Comparison of ENCODE assay signal across 8 mouse cellular contexts in genomic region chr2:57237026-57237425, GRCm38 (mm10). TPM values are rescaled to one million over a fixed set of nuclear protein-coding genes. Genes with fewer than 3 reads are reported as not detected.
DNase-seq lines count a peak whose midpoint lies in the region; ATAC-seq and TF ChIP-seq lines count a peak whose summit lies in the region.

No protein-coding gene starts in this region.

- H3K9ac ChIP-seq in heart, embryonic 14.5 days (ENCODE audit: low read length), result peak overlapping the region; percentile 88
- H3K9ac ChIP-seq in liver, embryonic 15.5 days, result no peak overlapping the region

- no peaks in the 10 kb centered on the region for H3K36me3 ChIP-seq in E14TG2a.4 (ENCODE audit: insufficient read depth, low read length)
- no peaks in the 10 kb centered on the region for H3K36me3 ChIP-seq in heart, embryonic 14.5 days (ENCODE audit: control insufficient read depth, insufficient read depth, low read length)
- H3K36me3 ChIP-seq in liver, embryonic 15.5 days (replicated peaks), result no peaks in the 10 kb centered on the region

- no peaks in the 10 kb centered on the region for H3K27me3 ChIP-seq in E14TG2a.4 (ENCODE audit: insufficient read depth, low read length)
- no peaks in the 10 kb centered on the region for H3K27me3 ChIP-seq in heart, embryonic 14.5 days (ENCODE audit: control insufficient read depth, insufficient read depth, low read length)
- no peaks in the 10 kb centered on the region for H3K27me3 ChIP-seq in liver, embryonic 15.5 days

- peak overlapping the region; percentile 81 for H3K4me2 ChIP-seq in heart, embryonic 14.5 days (ENCODE audit: low read length)
- H3K4me2 ChIP-seq in liver, embryonic 15.5 days, result peak overlapping the region; percentile 91

- H3K27ac ChIP-seq in heart, embryonic 14.5 days (replicated peaks in 1 of 2; ENCODE audit: control insufficient read depth in 1 of 2, insufficient read depth in 1 of 2, low read depth in 2 of 2, low read length in 2 of 2), result no peak overlapping the region
- H3K27ac ChIP-seq in liver, embryonic 15.5 days (replicated peaks), result no peak overlapping the region

- TF ChIP-seq CTCF in E14TG2a.4 (conservative IDR thresholded peaks at IDR 0.05; ENCODE audit: low read length), result no peak

- DNase-seq in heart, adult 11 months, result peak; percentile 77
- no peak for DNase-seq in heart, postnatal 25 days (ENCODE audit: low spot score)
- DNase-seq in frontal cortex, postnatal 36 days (ENCODE audit: low spot score in 2 of 2), result no peak
- DNase-seq in left cerebral cortex, adult 9 months (ENCODE audit: low spot score in 2 of 2), result no peak
- DNase-seq in embryo, embryonic 11 days, result no peak

- intact Hi-C loops in heart, postnatal 25 days (cut with DNase I), result loop anchor here (2.0 kb wide), 1 partner anchor 54 kb away; no protein-coding TSS in a partner anchor

- no peaks in the 10 kb centered on the region for H3K9me3 ChIP-seq in E14TG2a.4 (ENCODE audit: low read length)
- no peaks in the 10 kb centered on the region for H3K9me3 ChIP-seq in heart, embryonic 14.5 days (ENCODE audit: control insufficient read depth, low read length)
- H3K9me3 ChIP-seq in liver, embryonic 15.5 days (replicated peaks), result no peaks in the 10 kb centered on the region

- peak overlapping the region; percentile 87 for H3K4me3 ChIP-seq in E14TG2a.4 (replicated peaks; ENCODE audit: low read length)
- H3K4me3 ChIP-seq in heart, embryonic 14.5 days (ENCODE audit: control insufficient read depth in 1 of 2, insufficient read depth in 1 of 2, low read depth in 1 of 2, low read length in 2 of 2), result peak overlapping the region in 1 of 2 experiments; percentile 75; a peak in 1 of 4 replicates
- peak overlapping the region; percentile 71; the same call in 1 of the 2 replicates for H3K4me3 ChIP-seq in liver, embryonic 15.5 days (replicated peaks)

- WGBS in heart, embryonic 14.5 days, result 46% methylated on average over 6 of the region's 6 CpGs
- WGBS in liver, embryonic 15.5 days (ENCODE audit: insufficient replicate concordance), result 56% methylated on average over 6 of the region's 6 CpGs

- peaks cover 78% of the 10 kb centered on the region for H3K4me1 ChIP-seq in E14TG2a.4 (replicated peaks; ENCODE audit: low read depth, low read length)
- peaks cover 0 to 5% of the 10 kb centered on the region in 2 experiments; a peak in 1 of 4 replicates for H3K4me1 ChIP-seq in heart, embryonic 14.5 days (ENCODE audit: control insufficient read depth in 2 of 2, insufficient read depth in 2 of 2, low read length in 2 of 2)
- peaks cover 21% of the 10 kb centered on the region for H3K4me1 ChIP-seq in liver, embryonic 15.5 days (replicated peaks)

- ATAC-seq in heart, embryonic 14.5 days (ENCODE audit: insufficient number of reproducible peaks, insufficient read depth, low FRiP score, low read depth), result no peak
- no peak for ATAC-seq in liver, embryonic 15.5 days (ENCODE audit: insufficient read depth)

RNA-seq across cellular contexts. Expression of gene Gpd2, which starts 0.4 kb away (rescaled TPM):
- total RNA-seq in heart, postnatal 25 days (2021), result 10 to 100 TPM; 14.6 to 17.4 TPM
- 12.7 and 13.3 TPM in 2 replicates for polyA plus RNA-seq in heart, embryonic 14.5 days (2014; fragmentation: Nextera tagmentation; extraction: Ambion mirVana)
- polyA plus RNA-seq in liver, embryonic 15.5 days (2015; fragmentation: Nextera tagmentation; extraction: Ambion mirVana), result 5.6 and 5.7 TPM in 2 replicates
